Mouse (Mus musculus): Measurements from ENCODE around the gene Plbd2. TPM values are rescaled to one million over a fixed set of nuclear protein-coding genes. Genes with fewer than 3 reads are reported as not detected.

The Plbd2 gene
- polyA plus RNA-seq, 1 experiment from 2014 or later, result 30.9 TPM

DNA sequence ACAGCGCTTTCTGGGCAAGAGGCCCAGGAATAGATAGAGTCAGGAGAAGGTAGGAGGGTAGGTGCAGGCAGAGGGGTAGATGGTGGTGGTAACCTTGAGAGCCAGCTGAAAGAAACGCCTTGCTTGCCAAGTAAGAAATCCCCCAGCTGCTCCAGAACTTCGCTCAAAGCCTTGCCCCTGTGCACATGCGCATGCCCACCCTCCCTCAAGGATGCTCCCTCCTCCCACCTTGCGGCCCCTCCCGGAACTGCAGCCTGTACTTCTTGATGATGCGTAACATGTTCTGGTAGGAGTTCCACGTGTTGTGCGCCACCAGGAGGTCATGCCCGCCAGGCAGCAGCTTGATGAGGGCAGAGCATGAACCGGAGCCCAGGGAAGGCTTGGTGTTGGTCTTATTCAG, 11.0 kb downstream of the Plbd2 start:
- H3K27ac ChIP-seq (ENCODE audit: low read depth, low read length), result no peak overlapping the region
- H3K9me3 ChIP-seq (ENCODE audit: control insufficient read depth, low read length), result no peaks in the 10 kb centered on the region
- H3K4me2 ChIP-seq (ENCODE audit: low read depth, low read length), result no peak overlapping the region
- 0 out of 2 replicates have a peak, but pooled peaks cover 3% of the 10 kb centered on the region for H3K36me3 ChIP-seq (ENCODE audit: control insufficient read depth, insufficient read depth, low read length)
- no peaks in the 10 kb centered on the region for H3K27me3 ChIP-seq (ENCODE audit: control insufficient read depth, insufficient read depth, low read length)
- WGBS, result 67% methylated on average over 11 of the region's 11 CpGs
- H3K4me3 ChIP-seq (ENCODE audit: low read depth, low read length), result no peak overlapping the region
- no peak overlapping the region for H3K9ac ChIP-seq (replicated peaks; ENCODE audit: low read depth, low read length)
- no peaks in the 10 kb centered on the region for H3K4me1 ChIP-seq (ENCODE audit: control insufficient read depth, insufficient read depth, low read length)
- ATAC-seq (ENCODE audit: low read depth), result no peak

DNA sequence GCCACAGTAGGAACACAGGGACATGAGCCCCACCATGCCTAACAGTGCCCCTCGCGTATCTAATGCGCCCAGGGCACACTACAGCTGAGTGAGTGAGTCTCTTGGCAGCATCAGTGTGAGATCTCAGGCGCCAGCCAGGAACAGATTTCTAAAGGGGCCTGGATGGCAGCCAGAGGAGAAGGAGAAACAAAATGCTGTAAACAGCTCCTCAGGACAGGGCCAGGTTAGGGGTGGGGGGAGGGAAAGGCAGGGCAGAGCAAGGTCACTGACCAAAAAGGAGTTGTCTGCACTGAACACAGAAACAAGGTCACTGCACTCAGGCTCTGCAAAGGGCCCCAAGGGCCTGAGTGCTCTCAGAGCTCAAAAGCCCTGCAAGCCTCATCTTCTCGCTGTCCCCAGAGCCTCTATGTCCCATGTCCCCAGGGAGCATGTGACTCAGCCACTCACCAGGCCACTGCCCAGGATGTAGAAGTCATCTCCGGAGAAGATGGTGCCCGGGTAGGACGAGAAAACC, 12.7 kb downstream of the Plbd2 start:
- Histone ChIP-seq H3K36me3 (ENCODE audit: control insufficient read depth, insufficient read depth, low read length) (peaks cover 11% of the 10 kb centered on the region; the same call in 1 of the 2 replicates), H3K27ac (ENCODE audit: low read depth, low read length) (peak overlapping the region; percentile 45; the same call in 1 of the 2 replicates), H3K4me3 (ENCODE audit: low read depth, low read length) (no peak overlapping the region), H3K9ac (replicated peaks; ENCODE audit: low read depth, low read length) (no peak overlapping the region), H3K4me1 (ENCODE audit: control insufficient read depth, insufficient read depth, low read length) (no peaks in the 10 kb centered on the region), H3K27me3 (ENCODE audit: control insufficient read depth, insufficient read depth, low read length) (no peaks in the 10 kb centered on the region), H3K9me3 (ENCODE audit: control insufficient read depth, low read length) (no peaks in the 10 kb centered on the region), H3K4me2 (ENCODE audit: low read depth, low read length) (no peak overlapping the region)
- ATAC-seq (ENCODE audit: low read depth), result no peak
- 68% methylated on average over 8 of the region's 8 CpGs for WGBS

DNA sequence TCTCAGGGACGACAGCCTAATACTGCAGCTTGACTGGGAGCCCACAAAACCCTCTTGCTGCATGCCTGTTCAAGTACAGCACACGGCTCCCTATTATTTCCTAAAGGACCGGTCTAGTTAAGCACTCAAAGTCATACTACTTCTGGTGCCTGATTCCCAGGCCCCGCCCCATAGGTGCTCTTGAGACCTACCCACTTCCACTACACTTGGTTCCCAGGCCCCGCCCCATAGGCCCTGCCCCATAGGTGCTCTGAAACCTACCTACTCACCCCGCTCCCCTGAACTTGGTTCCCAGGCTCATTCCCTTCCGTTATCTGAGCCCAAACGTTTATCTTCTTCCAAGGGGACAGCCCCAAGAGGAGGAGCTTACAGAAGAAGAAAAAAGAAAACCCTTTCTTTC, 15.6 kb downstream of the Plbd2 start:
- no peaks in the 10 kb centered on the region for H3K27me3 ChIP-seq (ENCODE audit: control insufficient read depth, insufficient read depth, low read length)
- H3K4me2 ChIP-seq (ENCODE audit: low read depth, low read length), result no peak overlapping the region
- H3K27ac ChIP-seq (ENCODE audit: low read depth, low read length), result no peak overlapping the region
- no peak for ATAC-seq (ENCODE audit: low read depth)
- H3K9me3 ChIP-seq (ENCODE audit: control insufficient read depth, low read length), result no peaks in the 10 kb centered on the region
- H3K4me1 ChIP-seq (ENCODE audit: control insufficient read depth, insufficient read depth, low read length), result no peaks in the 10 kb centered on the region
- no peak overlapping the region for H3K4me3 ChIP-seq (ENCODE audit: low read depth, low read length)
- WGBS, result 89% methylated on average over 8 of the region's 8 CpGs
- peaks cover 12% of the 10 kb centered on the region for H3K36me3 ChIP-seq (ENCODE audit: control insufficient read depth, insufficient read depth, low read length)
- no peak overlapping the region for H3K9ac ChIP-seq (replicated peaks; ENCODE audit: low read depth, low read length)

DNA sequence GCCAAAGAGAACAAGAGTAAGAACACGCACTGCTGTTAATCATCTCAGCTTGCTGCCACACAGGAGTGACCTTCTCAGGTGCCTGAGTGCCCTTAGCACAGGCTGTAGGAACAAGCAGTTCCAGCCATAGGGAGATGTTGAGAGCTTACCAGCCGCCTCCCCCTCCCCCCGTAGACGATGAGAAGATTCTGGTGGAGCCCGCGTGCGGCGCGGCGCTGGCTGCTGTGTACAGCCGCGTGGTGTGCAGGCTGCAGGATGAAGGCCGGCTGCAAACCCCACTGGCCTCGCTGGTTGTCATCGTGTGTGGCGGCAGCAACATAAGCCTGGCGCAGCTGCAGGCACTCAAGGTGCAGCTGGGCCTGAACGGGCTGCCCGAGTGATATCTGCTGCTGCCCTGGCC, 20.0 kb downstream of the Plbd2 start:
- no peak overlapping the region for H3K4me3 ChIP-seq (ENCODE audit: low read depth, low read length)
- H3K27ac ChIP-seq (ENCODE audit: low read depth, low read length), result no peak overlapping the region
- no peaks in the 10 kb centered on the region for H3K9me3 ChIP-seq (ENCODE audit: control insufficient read depth, low read length)
- no peak overlapping the region for H3K9ac ChIP-seq (replicated peaks; ENCODE audit: low read depth, low read length)
- peaks cover 12% of the 10 kb centered on the region for H3K36me3 ChIP-seq (ENCODE audit: control insufficient read depth, insufficient read depth, low read length)
- H3K4me1 ChIP-seq (ENCODE audit: control insufficient read depth, insufficient read depth, low read length), result no peaks in the 10 kb centered on the region
- WGBS, result 79% methylated on average over 19 of the region's 19 CpGs
- no peak for ATAC-seq (ENCODE audit: low read depth)
- H3K4me2 ChIP-seq (ENCODE audit: low read depth, low read length), result no peak overlapping the region
- H3K27me3 ChIP-seq (ENCODE audit: control insufficient read depth, insufficient read depth, low read length), result no peaks in the 10 kb centered on the region

DNA sequence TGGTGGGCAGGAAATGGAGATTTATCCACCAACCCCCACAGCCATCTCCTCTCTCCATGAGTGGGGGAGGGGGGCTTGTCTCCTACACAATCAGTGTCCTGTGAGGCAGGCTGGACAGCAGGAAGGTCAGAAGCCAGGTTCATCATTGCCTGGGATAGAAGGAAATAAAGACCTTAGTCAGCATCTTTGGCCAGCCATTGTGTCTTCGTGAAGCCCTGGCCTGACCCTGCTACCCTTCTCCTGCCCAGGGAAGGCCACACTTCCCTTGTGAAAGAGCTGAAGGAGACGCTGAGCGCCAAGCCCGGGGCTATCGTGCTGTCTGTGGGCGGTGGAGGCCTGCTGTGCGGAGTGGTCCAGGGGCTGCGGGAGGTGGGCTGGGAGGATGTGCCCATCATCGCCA, 22.2 kb downstream of the Plbd2 start:
- no peak overlapping the region for H3K9ac ChIP-seq (replicated peaks; ENCODE audit: low read depth, low read length)
- H3K9me3 ChIP-seq (ENCODE audit: control insufficient read depth, low read length), result no peaks in the 10 kb centered on the region
- H3K27me3 ChIP-seq (ENCODE audit: control insufficient read depth, insufficient read depth, low read length), result no peaks in the 10 kb centered on the region
- WGBS, result 58% methylated on average over 9 of the region's 9 CpGs
- H3K36me3 ChIP-seq (ENCODE audit: control insufficient read depth, insufficient read depth, low read length), result peaks cover 6% of the 10 kb centered on the region
- no peak overlapping the region for H3K27ac ChIP-seq (ENCODE audit: low read depth, low read length)
- no peak overlapping the region for H3K4me3 ChIP-seq (ENCODE audit: low read depth, low read length)
- no peaks in the 10 kb centered on the region for H3K4me1 ChIP-seq (ENCODE audit: control insufficient read depth, insufficient read depth, low read length)
- ATAC-seq (ENCODE audit: low read depth), result no peak
- no peak overlapping the region for H3K4me2 ChIP-seq (ENCODE audit: low read depth, low read length)

DNA sequence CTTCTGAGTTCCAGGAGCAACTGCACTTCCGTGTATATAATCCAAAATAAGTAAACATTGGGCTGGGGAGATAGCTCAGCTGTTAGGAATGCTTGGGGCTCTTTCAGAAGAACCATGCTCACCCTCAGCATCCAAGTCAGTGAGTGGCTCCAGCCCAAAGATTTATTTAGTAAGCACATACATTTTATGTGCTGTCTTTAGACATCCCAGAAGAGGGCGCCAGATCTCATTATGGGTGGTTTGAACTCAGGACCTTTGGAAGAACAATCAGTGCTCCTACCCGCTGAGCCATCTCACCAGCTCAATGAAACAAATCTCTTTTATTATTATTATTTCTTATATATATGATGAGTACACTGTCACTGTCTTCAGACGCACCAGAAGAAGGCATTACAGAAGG, 23.9 kb downstream of the Plbd2 start:
- Histone ChIP-seq H3K4me1 (ENCODE audit: control insufficient read depth, insufficient read depth, low read length) (no peaks in the 10 kb centered on the region), H3K9me3 (ENCODE audit: control insufficient read depth, low read length) (no peaks in the 10 kb centered on the region), H3K4me2 (ENCODE audit: low read depth, low read length) (no peak overlapping the region), H3K27ac (ENCODE audit: low read depth, low read length) (no peak overlapping the region), H3K27me3 (ENCODE audit: control insufficient read depth, insufficient read depth, low read length) (no peaks in the 10 kb centered on the region), H3K9ac (replicated peaks; ENCODE audit: low read depth, low read length) (no peak overlapping the region), H3K36me3 (ENCODE audit: control insufficient read depth, insufficient read depth, low read length) (no peaks in the 10 kb centered on the region), H3K4me3 (ENCODE audit: low read depth, low read length) (no peak overlapping the region)
- 73% methylated on average over 4 of the region's 4 CpGs for WGBS
- no peak for ATAC-seq (ENCODE audit: low read depth)

DNA sequence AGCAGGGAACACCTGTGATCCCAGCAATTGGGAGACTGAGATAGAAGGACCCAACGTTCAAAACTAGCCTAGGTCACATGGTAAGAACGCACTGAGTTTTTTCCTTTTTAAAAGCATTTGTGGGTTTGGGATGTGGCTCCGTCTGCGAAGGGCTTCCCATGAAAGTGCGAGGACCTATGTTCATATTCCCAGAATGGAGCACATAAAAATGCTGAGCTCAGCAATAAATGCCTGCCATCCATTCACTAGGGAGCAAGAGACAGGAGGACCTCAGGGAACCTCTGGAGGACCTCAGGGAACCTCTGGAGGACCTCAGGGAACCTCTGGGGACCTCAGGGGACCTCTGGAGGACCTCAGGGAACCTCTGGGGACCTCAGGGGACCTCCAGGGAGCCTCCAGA, 25.4 kb downstream of the Plbd2 start:
- no peak overlapping the region for H3K4me3 ChIP-seq (ENCODE audit: low read depth, low read length)
- H3K36me3 ChIP-seq (ENCODE audit: control insufficient read depth, insufficient read depth, low read length), result no peaks in the 10 kb centered on the region
- ATAC-seq (ENCODE audit: low read depth), result no peak
- no peak overlapping the region for H3K9ac ChIP-seq (replicated peaks; ENCODE audit: low read depth, low read length)
- H3K4me1 ChIP-seq (ENCODE audit: control insufficient read depth, insufficient read depth, low read length), result no peaks in the 10 kb centered on the region
- no peaks in the 10 kb centered on the region for H3K27me3 ChIP-seq (ENCODE audit: control insufficient read depth, insufficient read depth, low read length)
- no peak overlapping the region for H3K4me2 ChIP-seq (ENCODE audit: low read depth, low read length)
- no peaks in the 10 kb centered on the region for H3K9me3 ChIP-seq (ENCODE audit: control insufficient read depth, low read length)
- H3K27ac ChIP-seq (ENCODE audit: low read depth, low read length), result no peak overlapping the region
- WGBS, result 90% methylated on average over 5 of the region's 5 CpGs

DNA sequence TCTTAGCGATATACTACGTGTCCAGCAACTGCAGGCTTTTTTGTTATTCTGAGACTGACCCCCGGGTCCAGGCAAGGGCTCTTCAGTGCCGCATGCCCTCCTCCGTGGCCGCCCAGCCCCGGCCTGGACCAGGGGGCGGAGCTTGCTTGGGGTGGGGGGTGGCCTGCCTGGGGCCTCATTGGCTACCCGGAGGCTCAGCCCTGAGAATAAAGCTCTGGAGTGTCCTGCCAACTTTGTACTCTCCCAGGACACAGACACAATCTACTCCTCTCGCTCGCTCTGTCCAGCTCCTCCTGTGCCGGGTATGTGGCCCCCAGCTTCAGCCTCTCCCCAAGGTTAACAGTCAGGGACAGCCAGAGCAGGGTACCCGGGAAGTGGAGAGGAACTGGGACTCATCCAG, 27.1 kb downstream of the Plbd2 start, which contains the start of gene Sds:
Gene Sds, plus strand, starts transcription at position 231 of the 400 bp plus-strand sequence.
- Histone ChIP-seq H3K9me3 (ENCODE audit: control insufficient read depth, low read length) (no peaks in the 10 kb centered on the region), H3K27me3 (ENCODE audit: control insufficient read depth, insufficient read depth, low read length) (no peaks in the 10 kb centered on the region), H3K36me3 (ENCODE audit: control insufficient read depth, insufficient read depth, low read length) (no peaks in the 10 kb centered on the region), H3K4me1 (ENCODE audit: control insufficient read depth, insufficient read depth, low read length) (no peaks in the 10 kb centered on the region), H3K4me3 (ENCODE audit: low read depth, low read length) (no peak within 1 kb of the TSS), H3K4me2 (ENCODE audit: low read depth, low read length) (no peak within 1 kb of the TSS), H3K27ac (ENCODE audit: low read depth, low read length) (no peak within 1 kb of the TSS), H3K9ac (replicated peaks; ENCODE audit: low read depth, low read length) (no peak within 1 kb of the TSS)
- ATAC-seq (ENCODE audit: low read depth), result no peak
- 18% methylated on average over 13 of the region's 13 CpGs for WGBS

DNA sequence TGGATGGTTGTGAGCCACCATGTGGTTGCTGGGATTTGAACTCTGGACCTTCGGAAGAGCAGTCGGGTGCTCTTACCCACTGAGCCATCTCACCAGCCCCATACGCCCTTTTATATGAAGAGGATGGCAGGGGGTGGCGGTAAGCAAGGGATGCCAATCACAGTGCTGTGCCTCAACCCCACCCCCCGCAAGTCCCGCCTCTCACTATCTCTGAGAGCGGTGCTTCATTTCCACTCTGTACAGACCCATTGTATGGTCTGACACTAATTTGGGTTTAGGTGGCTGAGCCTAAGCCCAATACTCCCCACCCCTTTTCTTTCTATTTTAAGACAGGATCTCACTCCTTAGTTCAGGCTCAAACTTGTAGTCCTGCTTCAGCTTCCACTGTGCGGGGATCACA, 27.6 kb downstream of the Plbd2 start:
- Histone ChIP-seq H3K9ac (replicated peaks; ENCODE audit: low read depth, low read length) (no peak overlapping the region), H3K9me3 (ENCODE audit: control insufficient read depth, low read length) (no peaks in the 10 kb centered on the region), H3K4me2 (ENCODE audit: low read depth, low read length) (no peak overlapping the region), H3K4me1 (ENCODE audit: control insufficient read depth, insufficient read depth, low read length) (no peaks in the 10 kb centered on the region), H3K27ac (ENCODE audit: low read depth, low read length) (no peak overlapping the region), H3K4me3 (ENCODE audit: low read depth, low read length) (no peak overlapping the region), H3K36me3 (ENCODE audit: control insufficient read depth, insufficient read depth, low read length) (no peaks in the 10 kb centered on the region), H3K27me3 (ENCODE audit: control insufficient read depth, insufficient read depth, low read length) (no peaks in the 10 kb centered on the region)
- WGBS, result 53% methylated on average over 8 of the region's 8 CpGs
- ATAC-seq (ENCODE audit: low read depth), result no peak

Data from neural tube, embryonic 14.5 days (tissue).